Mouse (Mus musculus) heart, postnatal 0 days (tissue): Measurements from ENCODE around the gene Atg101. TPM values are rescaled to one million over a fixed set of nuclear protein-coding genes. Genes with fewer than 3 reads are reported as not detected.

Source experiments
- ATAC-seq: fragments of 200-750 bp; cut with Nextera tagmentation; 2 replicates; pipeline ENCODE4 v1.8.0; 2017; ENCODE audit warnings: low read depth, moderate number of reproducible peaks, moderate library complexity; ENCODE audit not compliant: insufficient read depth
- DNase-seq: peaks from one replicate; pipeline ENCODE4 v3.0.0-alpha.2; 2016; ENCODE audit warnings: low spot score
- H3K27ac ChIP-seq: fragments of 300-500 bp; sonication (generic); 2 replicates; pipeline ENCODE4 v1.5.1; 2014; ENCODE audit warnings: low read depth, mild to moderate bottlenecking
- H3K27me3 ChIP-seq: fragments of 300-500 bp; sonication (generic); 2 replicates; pipeline ENCODE4 v1.6.1; 2014; ENCODE audit warnings: low read length, mixed read lengths; ENCODE audit not compliant: control insufficient read depth, insufficient read depth
- H3K36me3 ChIP-seq: fragments of 300-500 bp; sonication (generic); replicated peaks from 2 replicates; pipeline ENCODE4 v1.6.1; 2014; ENCODE audit warnings: low read length, mixed read lengths; ENCODE audit not compliant: control insufficient read depth, insufficient read depth
- H3K4me1 ChIP-seq: fragments of 300-500 bp; sonication (generic); 2 replicates; pipeline ENCODE4 v1.6.1; 2014; ENCODE audit warnings: antibody characterized with exemption; ENCODE audit not compliant: control insufficient read depth, insufficient read depth
- H3K4me2 ChIP-seq: fragments of 300-500 bp; sonication (generic); 2 replicates; pipeline ENCODE4 v1.6.1; 2014; ENCODE audit warnings: low read depth, mild to moderate bottlenecking, low read length, moderate library complexity
- H3K4me3 ChIP-seq: fragments of 300-500 bp; sonication (generic); 2 replicates; pipeline ENCODE4 v1.5.1; 2014; ENCODE audit warnings: low read depth, low read length
- H3K9ac ChIP-seq: fragments of 300-500 bp; sonication (generic); replicated peaks from 2 replicates; pipeline ENCODE4 v1.6.1; 2014; ENCODE audit warnings: low read depth, low read length, mixed read lengths
- H3K9me3 ChIP-seq: fragments of 300-500 bp; sonication (generic); replicated peaks from 2 replicates; pipeline ENCODE4 v1.6.1; 2016; ENCODE audit warnings: low read length; ENCODE audit not compliant: control insufficient read depth
- CTCF ChIP-seq: IDR thresholded peaks from 2 replicates; pipeline ENCODE4 v1.5.1; 2016; ENCODE audit warnings: antibody characterized with exemption, control low read depth, low read depth
- EP300 ChIP-seq: IDR thresholded peaks from 2 replicates; pipeline ENCODE4 v1.6.1; 2016; ENCODE audit warnings: antibody characterized with exemption, low read depth
- WGBS: fragments of 180-500 bp; shearing (Covaris S2); extraction: QIAGEN DNeasy Blood & Tissue Kit; methylation state at CpG from one replicate; pipeline ENCODE4 v1.1.7; 2014; 5-methylcytosine and 5-hydroxymethylcytosine counted together
- polyA plus RNA-seq: library from polyadenylated mRNA; unstranded; fragments of >200 nt; fragmentation: Nextera tagmentation; extraction: Ambion mirVana; gene quantifications from 2 replicates; pipeline ENCODE4 v1.2.1, GENCODE M21; 2015
- total RNA-seq: library from RNA; depleted of rRNA; stranded (reverse); fragments of >200 nt; gene quantifications from 2 replicates; pipeline ENCODE4 v1.2.3, GENCODE M21; 2014; ENCODE audit warnings: low replicate concordance

Atg101 gene
- total and polyA plus RNA-seq, 2 experiments from 2014 or later, result 48.6 to 61.6 TPM

GRCm38 (mm10) chr15:101292012-101292411 is 7.9 kb downstream of the Atg101 start:
- Histone ChIP-seq H3K36me3 (peaks cover 51% of the 10 kb centered on the region), H3K9ac (no peak overlapping the region), H3K4me1 (0 out of 2 replicates have a peak, but pooled peaks cover 5% of the 10 kb centered on the region), H3K4me2 (no peak overlapping the region), H3K27ac (no peak overlapping the region), H3K9me3 (no peaks in the 10 kb centered on the region), H3K27me3 (no peaks in the 10 kb centered on the region), H3K4me3 (no peak overlapping the region)
- DNase-seq (no peak), ATAC-seq (no peak)
- WGBS, result 68% methylated on average over 3 of the region's 3 CpGs
- TF ChIP-seq EP300 (no peak), CTCF (no peak)

GRCm38 (mm10) chr15:101293025-101293621 is 9.1 kb downstream of the Atg101 start, which contains the start of gene 6030408B16Rik:
6030408B16Rik (plus strand) TSS chr15:101293212.
- 40% methylated on average over 18 of the region's 18 CpGs for WGBS
- Histone ChIP-seq H3K27ac (peak within 1 kb of the TSS; percentile 66), H3K9ac (peak within 1 kb of the TSS; percentile 24; the same call in 1 of the 2 replicates), H3K4me3 (peak within 1 kb of the TSS; percentile 12; the same call in 1 of the 2 replicates), H3K36me3 (peaks cover 40% of the 10 kb centered on the region), H3K27me3 (no peaks in the 10 kb centered on the region), H3K4me1 (peaks cover 8% of the 10 kb centered on the region; the same call in 1 of the 2 replicates), H3K9me3 (no peaks in the 10 kb centered on the region), H3K4me2 (peak within 1 kb of the TSS; percentile 30)
- TF ChIP-seq EP300 (no peak), CTCF (no peak)
- ATAC-seq (0 out of 2 replicates have a peak, but pooled peaks have one; percentile 19), DNase-seq (no peak)

GRCm38 (mm10) chr15:101294028-101294894 is 10.2 kb downstream of the Atg101 start:
- Histone ChIP-seq H3K36me3 (peaks cover 29% of the 10 kb centered on the region), H3K9ac (peak overlapping the region; percentile 24; the same call in 1 of the 2 replicates), H3K9me3 (no peaks in the 10 kb centered on the region), H3K27me3 (no peaks in the 10 kb centered on the region), H3K4me2 (peak overlapping the region; percentile 30), H3K4me3 (peak overlapping the region; percentile 12; the same call in 1 of the 2 replicates), H3K4me1 (peaks cover 18% of the 10 kb centered on the region), H3K27ac (peak overlapping the region; percentile 66)
- DNase-seq (no peak), ATAC-seq (peak; percentile 16; the same call in 1 of the 2 replicates)
- 51% methylated on average over 16 of the region's 16 CpGs for WGBS
- no peak for TF ChIP-seq EP300

- no peak for DNase-seq
- no peak overlapping the region; the same call in 1 of the 2 replicates for H3K4me2 ChIP-seq
- H3K9ac ChIP-seq, result no peak overlapping the region
- H3K4me1 ChIP-seq, result peaks cover 26% of the 10 kb centered on the region
- no peaks in the 10 kb centered on the region for H3K27me3 ChIP-seq
- ATAC-seq, result no peak
- H3K9me3 ChIP-seq, result no peaks in the 10 kb centered on the region
- WGBS, result 56% methylated on average over 7 of the region's 7 CpGs
- no peak overlapping the region for H3K4me3 ChIP-seq
- TF ChIP-seq EP300 (no peak), CTCF (no peak)
- peak overlapping the region; percentile 66 for H3K27ac ChIP-seq
- peaks cover 20% of the 10 kb centered on the region for H3K36me3 ChIP-seq
These were observed 11.0 kb downstream of the Atg101 start for GRCm38 (mm10) chr15:101295106-101295505.

- ATAC-seq (no peak), DNase-seq (no peak)
- peak overlapping the region; percentile 66 for H3K27ac ChIP-seq
- no peak overlapping the region for H3K4me3 ChIP-seq
- TF ChIP-seq CTCF, result no peak
- TF ChIP-seq EP300, result no peak
- 83% methylated on average over 10 of the region's 10 CpGs for WGBS
- no peak overlapping the region for H3K4me2 ChIP-seq
- H3K9me3 ChIP-seq, result no peaks in the 10 kb centered on the region
- no peak overlapping the region for H3K9ac ChIP-seq
- H3K4me1 ChIP-seq, result peaks cover 30% of the 10 kb centered on the region
- peaks cover 15% of the 10 kb centered on the region for H3K36me3 ChIP-seq
- no peaks in the 10 kb centered on the region for H3K27me3 ChIP-seq
These were observed 11.5 kb downstream of the Atg101 start for GRCm38 (mm10) chr15:101295616-101296015.
